Mouse (Mus musculus) lung, postnatal 14 days (tissue): ENCODE data around the gene Mthfd1l.

Experiments
- DNase-seq: peaks from one replicate; pipeline ENCODE4 v3.0.0; 2021

Gene Mthfd1l

GRCm38 (mm10) chr10:3972981-3973588, at the start of gene Mthfd1l:
TSS of gene Mthfd1l (plus strand) at chr10:3973118.
- peak; percentile 86 for DNase-seq

DNA sequence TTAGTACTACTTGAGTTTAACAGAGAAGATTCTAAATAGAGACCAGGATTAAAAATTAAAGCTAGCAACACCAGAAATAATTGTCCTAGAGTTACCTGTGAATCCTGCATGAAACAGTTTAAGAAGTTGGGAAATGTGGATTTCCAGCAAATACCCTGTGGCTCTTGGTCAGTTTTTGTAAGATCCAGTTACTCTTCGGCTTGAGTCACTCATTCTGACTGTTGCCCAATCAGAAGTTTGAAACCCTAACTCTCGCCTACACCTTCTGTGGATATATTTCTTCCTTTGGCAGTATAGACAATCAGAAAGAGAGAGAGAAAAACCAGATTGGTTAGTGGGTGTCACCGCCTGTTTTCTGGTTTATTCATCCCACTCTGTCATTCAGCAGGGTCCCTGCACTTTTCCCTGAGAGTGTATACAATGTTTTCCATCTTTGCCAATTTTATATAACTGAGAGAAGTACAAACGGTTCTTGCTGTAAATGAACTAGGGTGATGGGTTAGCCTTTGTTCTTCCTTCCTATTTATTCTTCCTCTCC, 44.8 kb upstream of the Mthfd1l start:
- DNase-seq, result no peak

DNA sequence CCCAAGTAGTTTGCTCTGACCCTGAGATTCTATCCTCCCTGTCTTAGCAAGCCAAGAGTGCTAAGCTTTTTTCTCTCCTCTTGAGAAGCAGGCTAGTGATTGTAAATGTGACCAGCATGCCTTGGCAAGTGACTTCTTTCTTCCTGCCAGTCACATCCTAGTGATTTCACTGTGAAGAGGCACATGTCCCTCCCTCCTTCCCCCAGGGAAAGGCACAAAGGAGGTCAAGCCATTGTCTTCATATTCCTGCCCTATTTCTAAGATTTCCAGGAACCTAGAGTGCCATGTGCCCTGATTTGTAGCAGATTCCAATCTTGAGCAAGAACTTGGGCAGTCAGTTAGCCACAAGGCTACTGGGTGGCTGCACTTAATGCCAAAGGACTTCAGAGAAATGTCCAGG, 41.1 kb upstream of the Mthfd1l start:
- no peak for DNase-seq

GRCm38 (mm10) chr10:3933311-3933940, 39.5 kb upstream of the Mthfd1l start:
- no peak for DNase-seq

DNA sequence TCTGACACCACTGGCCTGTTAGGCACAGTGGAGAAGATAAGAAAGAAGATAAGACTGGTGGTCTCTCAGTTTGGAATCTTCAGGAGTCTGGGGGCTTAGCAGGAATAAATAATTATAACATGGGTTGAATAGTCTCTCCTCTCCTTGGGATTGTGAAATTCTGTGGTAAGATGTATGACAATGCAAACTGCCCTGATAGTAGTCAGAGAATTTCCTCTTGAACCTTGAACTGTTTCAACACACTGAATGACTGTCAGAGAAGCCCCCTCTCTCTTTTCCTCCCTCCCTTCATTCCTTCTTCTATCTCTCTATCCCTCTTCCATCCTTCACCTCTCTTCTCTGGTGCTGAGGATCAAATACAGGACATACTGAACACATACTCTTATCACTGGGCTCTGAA, 36.1 kb upstream of the Mthfd1l start:
- no peak for DNase-seq

- DNase-seq, result no peak
Measured at GRCm38 (mm10) chr10:3939895-3940595, 32.9 kb upstream of the Mthfd1l start.

GRCm38 (mm10) chr10:3940596-3940975, 32.3 kb upstream of the Mthfd1l start:
- no peak for DNase-seq

- DNase-seq, result peak; percentile 53
Measured at GRCm38 (mm10) chr10:3941054-3941757, 31.7 kb upstream of the Mthfd1l start.

DNA sequence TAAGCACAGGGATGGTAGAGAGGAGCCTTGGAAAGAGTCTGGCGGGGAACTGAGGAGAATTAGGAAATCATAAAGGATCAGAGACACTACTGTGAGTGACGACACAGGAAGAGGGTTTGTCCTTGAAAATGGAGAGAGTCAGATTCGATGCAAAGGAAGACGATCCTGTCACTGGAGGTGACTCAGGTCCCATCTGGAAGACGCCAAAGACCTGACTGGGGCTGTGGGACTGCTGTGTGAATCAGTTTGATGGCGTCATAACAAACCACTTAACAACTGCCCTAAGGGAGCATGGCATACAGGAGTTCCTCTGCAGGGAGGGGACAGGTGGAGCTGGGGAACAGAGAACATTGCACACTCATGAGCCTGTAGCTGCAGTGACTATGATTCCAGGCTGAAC, 30.6 kb upstream of the Mthfd1l start:
- DNase-seq, result no peak

GRCm38 (mm10) chr10:3943492-3944395, 29.2 kb upstream of the Mthfd1l start:
- peak; percentile 82 for DNase-seq

GRCm38 (mm10) chr10:3946871-3947270, 26.0 kb upstream of the Mthfd1l start:
- DNase-seq, result no peak

DNA sequence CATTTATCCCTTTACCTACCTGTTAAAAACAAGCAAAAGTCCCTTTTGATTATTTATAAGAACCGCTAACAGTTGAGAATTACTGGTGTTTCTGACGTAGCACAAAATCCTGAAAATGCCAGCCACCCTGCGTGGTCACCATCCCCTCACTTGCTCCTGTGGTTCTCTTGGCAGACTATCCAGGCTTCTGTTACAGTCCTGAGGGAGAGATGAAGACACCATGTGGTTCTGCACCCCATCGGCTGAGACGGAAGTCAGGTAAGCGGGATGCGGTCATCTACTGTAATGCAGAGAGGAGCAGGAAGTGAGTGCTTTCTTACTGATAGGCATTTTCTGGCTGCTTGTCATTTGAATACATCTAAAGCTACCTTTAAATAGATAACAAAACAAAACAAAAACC, 25.6 kb upstream of the Mthfd1l start:
- DNase-seq, result no peak

- DNase-seq, result no peak
Measured at GRCm38 (mm10) chr10:3949306-3949705, 23.6 kb upstream of the Mthfd1l start.

GRCm38 (mm10) chr10:3956471-3956870, 16.4 kb upstream of the Mthfd1l start:
- no peak for DNase-seq

GRCm38 (mm10) chr10:3958591-3958990, 14.3 kb upstream of the Mthfd1l start:
- no peak for DNase-seq

GRCm38 (mm10) chr10:3969026-3969425, 3.9 kb upstream of the Mthfd1l start:
- no peak for DNase-seq

GRCm38 (mm10) chr10:3972237-3972636, 681 bp upstream of the Mthfd1l start:
- DNase-seq, result no peak

GRCm38 (mm10) chr10:3973589-3974070, 712 bp downstream of the Mthfd1l start:
- peak; percentile 88 for DNase-seq

- no peak for DNase-seq
Measured at GRCm38 (mm10) chr10:3974380-3974779, 1.5 kb downstream of the Mthfd1l start.

DNA sequence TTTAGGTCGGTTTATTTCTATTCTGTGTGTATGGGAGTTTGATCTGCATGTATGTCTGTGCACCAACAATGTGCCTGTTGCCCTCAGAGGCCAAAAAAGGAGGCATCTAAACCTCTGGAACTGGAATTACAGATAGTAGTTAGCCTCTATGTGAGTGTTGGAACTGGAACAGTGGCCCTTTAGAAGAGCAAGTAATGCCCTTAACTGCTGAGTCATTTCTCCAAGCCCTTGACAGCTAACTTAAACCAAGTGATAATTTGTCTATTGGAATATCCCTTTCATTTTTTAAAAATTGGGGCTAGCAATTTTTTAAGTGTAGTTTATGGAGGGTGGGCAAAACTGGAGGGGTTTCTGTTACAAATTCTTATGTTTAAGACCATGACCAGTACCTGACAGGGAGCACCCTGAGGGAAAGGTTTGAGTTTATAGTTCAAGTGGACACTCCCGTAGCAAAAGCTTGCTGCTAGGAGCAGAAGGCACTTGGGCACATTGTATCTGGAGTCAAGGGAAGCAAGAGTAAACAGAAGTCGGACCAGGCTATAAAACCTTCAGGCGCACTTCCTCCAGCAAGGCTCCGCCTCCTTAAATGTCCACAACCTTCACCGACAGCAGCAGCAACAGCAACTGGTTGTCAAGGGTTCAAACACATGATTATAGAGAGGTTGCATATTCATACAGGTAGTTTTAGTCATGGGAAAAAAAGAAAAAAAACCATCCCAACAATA, 3.1 kb downstream of the Mthfd1l start:
- DNase-seq, result no peak

DNA sequence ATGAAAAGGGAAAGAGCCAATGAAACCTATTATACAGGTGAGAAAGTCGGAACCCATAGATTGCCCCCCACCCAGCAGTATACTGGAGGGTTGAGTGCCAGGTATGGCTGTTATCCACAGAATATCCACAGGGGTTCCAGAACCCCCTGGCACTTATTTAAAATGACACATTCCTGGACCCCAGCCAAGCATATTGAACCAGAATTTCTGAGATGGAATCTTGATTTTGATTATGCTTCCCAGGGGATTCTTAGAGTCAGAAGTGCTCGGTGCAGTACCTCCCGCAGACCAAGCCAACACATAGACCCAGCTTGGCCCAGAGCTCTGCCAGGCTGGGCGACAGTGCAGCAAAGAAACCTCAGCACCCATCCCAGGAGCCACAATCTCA, 3.7 kb downstream of the Mthfd1l start:
- no peak for DNase-seq
